In the genomic region with DNA sequence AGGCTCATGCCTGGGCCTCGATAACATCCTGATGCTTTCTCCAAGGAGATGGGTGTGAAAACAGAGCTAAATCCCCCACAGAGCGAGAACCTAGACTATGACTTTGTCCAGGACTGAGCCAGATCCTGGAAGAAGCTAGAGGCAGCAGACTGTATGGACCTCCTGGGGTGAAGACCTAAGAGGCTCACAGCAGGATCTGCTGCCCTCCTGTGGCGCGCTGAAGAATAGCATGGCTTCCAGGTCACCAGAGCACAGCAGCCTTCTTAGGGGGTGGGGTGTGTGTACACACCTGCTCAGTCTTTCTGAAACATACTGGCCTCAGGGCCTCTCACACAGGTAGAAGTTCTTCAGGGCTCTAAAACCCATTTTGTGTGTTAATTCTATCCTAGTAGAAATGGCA, we compare ENCODE assay signal across 7 mouse cellular contexts. TPM values are rescaled to one million over a fixed set of nuclear protein-coding genes. Genes with fewer than 3 reads are reported as not detected.
DNase-seq lines count a peak whose midpoint lies in the region; ATAC-seq and TF ChIP-seq lines count a peak whose summit lies in the region.

No protein-coding gene starts in this region.

- TF ChIP-seq POLR2A in small intestine, adult 2 months (IDR thresholded peaks at IDR 0.05; ENCODE audit: low read depth, low read length), result no peak

- peak; percentile 94 for ATAC-seq in activated CD4-positive, CD25-positive, alpha-beta regulatory T cell, adult 4 months

- H3K36me3 ChIP-seq in small intestine, adult 2 months (ENCODE audit: control insufficient read depth, insufficient read depth, low read length), result no peaks in the 10 kb centered on the region

- peaks cover 27% of the 10 kb centered on the region for H3K4me1 ChIP-seq in small intestine, adult 2 months (ENCODE audit: control insufficient read depth, insufficient read depth, insufficient read length, low read length)

- WGBS in small intestine, adult 2 months, result 15% methylated on average over 4 of the region's 4 CpGs

- no peak overlapping the region for H3K4me3 ChIP-seq in small intestine, adult 2 months (ENCODE audit: low read depth, low read length)

- no peak overlapping the region for H3K27ac ChIP-seq in small intestine, adult 2 months (ENCODE audit: insufficient read depth, low read depth, low read length)

- intact Hi-C loops in left cerebral cortex, postnatal 25 days (cut with DNase I), result loop anchor here (1.0 to 2.0 kb wide), 2 partner anchors 40 to 368 kb away; no protein-coding TSS in a partner anchor

- peak; percentile 77 to 80 for DNase-seq in cerebellum, postnatal 10 days
- DNase-seq in frontal cortex, postnatal 25 days (ENCODE audit: low spot score in 2 of 2), result peak; percentile 23 to 33
- peak; percentile 79 for DNase-seq in induced T-regulatory cell, adult 2 months (ENCODE audit: low read depth)
- DNase-seq in left cerebral cortex, postnatal 25 days (ENCODE audit: low spot score in 2 of 2), result peak; percentile 57 to 63
- peak; percentile 78 for DNase-seq in mesoderm, embryonic 11.5 days (ENCODE audit: low read depth, low spot score)

- H3K27me3 ChIP-seq in small intestine, adult 2 months (ENCODE audit: control insufficient read depth, insufficient read depth, low read length), result no peaks in the 10 kb centered on the region

- TF ChIP-seq CTCF in small intestine, adult 2 months (IDR thresholded peaks at IDR 0.05; ENCODE audit: extremely low read depth, insufficient read length, insufficient replicate concordance, low read depth, low read length), result peak; percentile 98

RNA-seq across cellular contexts. Expression of gene Coq8a, which starts 15.6 kb away (rescaled TPM):
- polyA plus RNA-seq in activated CD4-positive, CD25-positive, alpha-beta regulatory T cell, adult 4 months (2017; shearing (Covaris generic)), result 10 to 100 TPM; 25.3 to 28.8 TPM
- 10 to 100 TPM; 40.4 to 45.6 TPM for total RNA-seq in left cerebral cortex, postnatal 25 days (2021)
- polyA plus RNA-seq in small intestine, adult 2 months (2012; rRNA removed), result 7.4 and 13.2 TPM in 2 replicates

RNA-seq across cellular contexts. Expression of gene Psen2, which starts 48.2 kb away (rescaled TPM):
- 100 to 1,000 TPM; 109 to 116 TPM for polyA plus RNA-seq in activated CD4-positive, CD25-positive, alpha-beta regulatory T cell, adult 4 months (2017; shearing (Covaris generic))
- 10 to 100 TPM; 18.1 to 21.6 TPM for total RNA-seq in left cerebral cortex, postnatal 25 days (2021)
- polyA plus RNA-seq in small intestine, adult 2 months (2012; rRNA removed), result 16.1 and 24.7 TPM in 2 replicates

Comparison
In these comparisons a context has a peak if more than half of its experiments do, and no peak if none do; other contexts are left out.
1. DNase-seq: peak in every context shown above with its lines; median percentile 79 in induced T-regulatory cell, adult 2 months; 78 in cerebellum, postnatal 10 days; 78 in mesoderm, embryonic 11.5 days; 60 in left cerebral cortex, postnatal 25 days; 28 in frontal cortex, postnatal 25 days.